Mouse (Mus musculus) cortical plate, adult 2 months (tissue): ENCODE measurements around the gene Nav1.

ENCODE experiments used
- CTCF ChIP-seq: fragments of 200-500 bp; IDR thresholded peaks from 2 replicates; pipeline ENCODE4 v1.5.1; 2011; ENCODE audit warnings: mild to moderate bottlenecking, control low read depth, low read length; ENCODE audit not compliant: insufficient read depth; ENCODE audit errors: extremely low read depth
- POLR2A ChIP-seq: fragments of 200-500 bp; IDR thresholded peaks from 2 replicates; pipeline ENCODE4 v1.6.1; 2011; ENCODE audit warnings: mild to moderate bottlenecking, low read length, control low read depth; ENCODE audit not compliant: insufficient read depth; ENCODE audit errors: extremely low read depth

- TF ChIP-seq CTCF (no peak), POLR2A (no peak)
Observed at GRCm38 (mm10) chr1:135523780-135524517, 83.1 kb downstream of the Nav1 start.
